Comparison of ENCODE assay signal across 8 mouse cellular contexts in genomic region chr5:115235786-115236263, GRCm38 (mm10). TPM values are rescaled to one million over a fixed set of nuclear protein-coding genes. Genes with fewer than 3 reads are reported as not detected.
DNase-seq lines count a peak whose midpoint lies in the region; ATAC-seq and TF ChIP-seq lines count a peak whose summit lies in the region.

Gene Pop5, plus strand, starts transcription at chr5:115235836.

- intact Hi-C loops in heart, postnatal 36 days (cut with DNase I) = loop anchor here (1.0 to 5.0 kb wide), 4 partner anchors 49 to 257 kb away; no protein-coding TSS in a partner anchor

- H3K4me3 ChIP-seq in ES-E14 (ENCODE audit: insufficient read depth in 1 of 2, low read depth in 1 of 2, low read length in 2 of 2, poor library complexity in 1 of 2, severe bottlenecking in 1 of 2) = peak within 1 kb of the TSS; percentile 65 to 73
- H3K4me3 ChIP-seq in forebrain, embryonic 16.5 days (replicated peaks; ENCODE audit: low read length) = peak within 1 kb of the TSS; percentile 60
- H3K4me3 ChIP-seq in layer of hippocampus, adult 2 months = peak within 1 kb of the TSS; percentile 68
- H3K4me3 ChIP-seq in lung, embryonic 15.5 days = peak within 1 kb of the TSS; percentile 61

- no peaks in the 10 kb centered on the region; the same call in 1 of the 2 replicates for H3K27me3 ChIP-seq in forebrain, embryonic 16.5 days (replicated peaks; ENCODE audit: control insufficient read depth, insufficient read depth, low read length)
- H3K27me3 ChIP-seq in lung, embryonic 15.5 days = peaks cover 17% of the 10 kb centered on the region

- TF ChIP-seq CTCF in layer of hippocampus, adult 2 months (conservative IDR thresholded peaks at IDR 0.05) = peak; percentile 95

- WGBS in forebrain, embryonic 16.5 days = under 1% methylated on average over 21 of the region's 21 CpGs
- WGBS in lung, embryonic 15.5 days = under 1% methylated on average over 21 of the region's 21 CpGs

- H3K4me1 ChIP-seq in ES-E14 (ENCODE audit: control insufficient read depth in 2 of 2, insufficient read depth in 2 of 2, low read length in 2 of 2, poor library complexity in 1 of 2) = peaks cover 2 to 13% of the 10 kb centered on the region in 2 experiments; a peak in 3 of 4 replicates
- peaks cover 23% of the 10 kb centered on the region for H3K4me1 ChIP-seq in forebrain, embryonic 16.5 days (replicated peaks; ENCODE audit: control insufficient read depth, insufficient read depth, low read length)
- H3K4me1 ChIP-seq in lung, embryonic 15.5 days = peaks cover 18% of the 10 kb centered on the region

- H3K9ac ChIP-seq in ES-E14 (ENCODE audit: insufficient read depth, low read depth, low read length, poor library complexity, severe bottlenecking) = peak within 1 kb of the TSS; percentile 60
- H3K9ac ChIP-seq in forebrain, embryonic 16.5 days (replicated peaks; ENCODE audit: low read depth, low read length) = peak within 1 kb of the TSS; percentile 73
- H3K9ac ChIP-seq in lung, embryonic 15.5 days = peak within 1 kb of the TSS; percentile 63

- no peaks in the 10 kb centered on the region for H3K9me3 ChIP-seq in ES-E14 (ENCODE audit: control insufficient read depth, insufficient read depth, low read depth, low read length)
- H3K9me3 ChIP-seq in forebrain, embryonic 16.5 days (ENCODE audit: control insufficient read depth, low read length) = no peaks in the 10 kb centered on the region
- H3K9me3 ChIP-seq in lung, embryonic 15.5 days = no peaks in the 10 kb centered on the region

- H3K4me2 ChIP-seq in forebrain, embryonic 16.5 days (ENCODE audit: low read length) = peak within 1 kb of the TSS; percentile 78
- peak within 1 kb of the TSS; percentile 99 for H3K4me2 ChIP-seq in lung, embryonic 15.5 days

- peak; percentile 75 for ATAC-seq in forebrain, embryonic 16.5 days
- ATAC-seq in lung, embryonic 15.5 days (ENCODE audit: borderline replicate concordance, extremely low read depth, low FRiP score, low TSS enrichment) = peak; percentile 50; the same call in 1 of the 2 replicates

- in situ Hi-C loops in ES-E14 (cut with MboI; ENCODE audit: low sequenced_read_pairs in 2 of 2, unreplicated experiment in 2 of 2) = no loop called here

- peak; percentile 86 for DNase-seq in ES-E14 (ENCODE audit: low read depth, low spot score)
- DNase-seq in cerebellum, adult 11-12 months = peak; percentile 86
- DNase-seq in heart, postnatal 36 days = peak; percentile 89 to 96
- peak; percentile 85 to 94 for DNase-seq in layer of hippocampus, adult 2 months (ENCODE audit: low spot score in 2 of 2)
- DNase-seq in ovary, adult 18-20 months (ENCODE audit: low spot score) = peak; percentile 48
- DNase-seq in thymus, postnatal 0 days (ENCODE audit: low spot score) = peak; percentile 81

- no peak within 1 kb of the TSS for H3K27ac ChIP-seq in ES-E14 (ENCODE audit: insufficient read depth, low read depth, low read length, poor library complexity, severe bottlenecking)
- peak within 1 kb of the TSS; percentile 74 for H3K27ac ChIP-seq in forebrain, embryonic 16.5 days (ENCODE audit: low read length)
- H3K27ac ChIP-seq in layer of hippocampus, adult 2 months = peak within 1 kb of the TSS; percentile 94
- H3K27ac ChIP-seq in lung, embryonic 15.5 days = no peak within 1 kb of the TSS

- peaks cover 11% of the 10 kb centered on the region for H3K36me3 ChIP-seq in ES-E14 (ENCODE audit: control insufficient read depth, insufficient read depth, low read length, poor library complexity, severe bottlenecking)
- H3K36me3 ChIP-seq in forebrain, embryonic 16.5 days (ENCODE audit: control insufficient read depth, insufficient read depth) = peaks cover 9% of the 10 kb centered on the region
- H3K36me3 ChIP-seq in lung, embryonic 15.5 days = peaks cover 11% of the 10 kb centered on the region; the same call in 1 of the 2 replicates

TF ChIP-seq in ES-E14, 5 proteins besides CTCF, POLR2A, EP300 and RAD21:
- TF ChIP-seq HCFC1 (IDR thresholded peaks at IDR 0.05; ENCODE audit: borderline replicate concordance, insufficient read depth, low read length) = peak; percentile 59; the same call in 1 of the 2 replicates
- peak; percentile 68 for TF ChIP-seq ZC3H11A (IDR thresholded peaks at IDR 0.05; ENCODE audit: borderline replicate concordance, low read depth, low read length)
- no peak for TF ChIP-seq ZNF384 (IDR thresholded peaks at IDR 0.05; ENCODE audit: low read depth, low read length)

RNA-seq across cellular contexts. Expression of gene Pop5, which starts in this region (rescaled TPM):
- total RNA-seq in ES-E14 (2012; rRNA removed) = 155 and 174 TPM in 2 replicates
- 85.3 and 101 TPM in 2 replicates for polyA plus RNA-seq in forebrain, embryonic 16.5 days (2015; fragmentation: Nextera tagmentation; extraction: Ambion mirVana)
- 10 to 100 TPM; 31.5 to 35.5 TPM for total RNA-seq in heart, postnatal 36 days (2021)
- 100 to 1,000 TPM; 103 to 104 TPM for total RNA-seq in layer of hippocampus, adult 2 months (2021)
- 105 and 112 TPM in 2 replicates for polyA plus RNA-seq in lung, embryonic 15.5 days (2015; fragmentation: Nextera tagmentation; extraction: Ambion mirVana)
- 229 and 231 TPM in 2 replicates for polyA plus RNA-seq in thymus, postnatal 0 days (2015; fragmentation: Nextera tagmentation; extraction: Ambion mirVana)

Comparison
In these comparisons a context has a peak if more than half of its experiments do, and no peak if none do; other contexts are left out.
1. H3K27ac ChIP-seq: peak in forebrain, embryonic 16.5 days (single experiment) and layer of hippocampus, adult 2 months (single experiment); none in ES-E14 (single experiment) and lung, embryonic 15.5 days (single experiment).
2. Peak in every context shown above with its lines, with median percentiles within 50 percentile points of each other: DNase-seq, H3K4me3 ChIP-seq and H3K9ac ChIP-seq.